Mouse (Mus musculus) midbrain, embryonic 14.5 days (tissue): Measurements from ENCODE around the gene Nck1. TPM values are rescaled to one million over a fixed set of nuclear protein-coding genes. Genes with fewer than 3 reads are reported as not detected.

Experiments used
- ATAC-seq: fragments of 200-750 bp; cut with Nextera tagmentation; 2 replicates; pipeline ENCODE4 v1.8.0; 2017; ENCODE audit warnings: moderate number of reproducible peaks, moderate library complexity; ENCODE audit not compliant: low FRiP score, low TSS enrichment
- DNase-seq: peaks from one replicate; pipeline ENCODE4 v3.0.0-alpha.2; 2015
- H3K27ac ChIP-seq: fragments of 300-500 bp; sonication (generic); replicated peaks from 2 replicates; pipeline ENCODE4 v1.5.1; 2014; ENCODE audit warnings: mild to moderate bottlenecking, low read depth, low read length, moderate library complexity
- H3K27me3 ChIP-seq: fragments of 300-500 bp; sonication (generic); 2 replicates; pipeline ENCODE4 v1.6.1; 2014; ENCODE audit warnings: low read length, control low read depth, mixed read lengths; ENCODE audit not compliant: control insufficient read depth, insufficient read depth
- H3K36me3 ChIP-seq: fragments of 300-500 bp; sonication (generic); 2 replicates; pipeline ENCODE4 v1.6.1; 2014; ENCODE audit warnings: low read length, control low read depth; ENCODE audit not compliant: control insufficient read depth, insufficient read depth
- H3K4me1 ChIP-seq: fragments of 300-500 bp; sonication (generic); 2 replicates; pipeline ENCODE4 v1.6.1; 2014; ENCODE audit warnings: mild to moderate bottlenecking, antibody characterized with exemption, low read length, control low read depth; ENCODE audit not compliant: control insufficient read depth, insufficient read depth
- H3K4me2 ChIP-seq: fragments of 300-500 bp; sonication (generic); 2 replicates; pipeline ENCODE4 v1.6.1; 2014; ENCODE audit warnings: mild to moderate bottlenecking, low read length, moderate library complexity
- H3K4me3 ChIP-seq: fragments of 300-500 bp; sonication (generic); replicated peaks from 2 replicates; pipeline ENCODE4 v1.5.1; 2014; ENCODE audit warnings: low read depth, low read length
- H3K9ac ChIP-seq: fragments of 300-500 bp; sonication (generic); replicated peaks from 2 replicates; pipeline ENCODE4 v1.6.1; 2014; ENCODE audit warnings: mild to moderate bottlenecking, low read length, moderate library complexity
- H3K9me3 ChIP-seq: fragments of 300-500 bp; sonication (generic); 2 replicates; pipeline ENCODE4 v1.6.1; 2016; ENCODE audit warnings: low read length, control low read depth, mixed read lengths; ENCODE audit not compliant: control insufficient read depth
- WGBS: fragments of 180-500 bp; shearing (Covaris S2); extraction: QIAGEN DNeasy Blood & Tissue Kit; methylation state at CpG from one replicate; pipeline ENCODE4 v1.1.7; 2014; 5-methylcytosine and 5-hydroxymethylcytosine counted together
- polyA plus RNA-seq: library from polyadenylated mRNA; unstranded; fragments of >200 nt; fragmentation: Nextera tagmentation; extraction: Ambion mirVana; gene quantifications from 2 replicates; pipeline ENCODE4 v1.2.1, GENCODE M21; 2014

Nck1 gene
- polyA plus RNA-seq, 1 experiment from 2014 or later: 69.3 TPM

DNA sequence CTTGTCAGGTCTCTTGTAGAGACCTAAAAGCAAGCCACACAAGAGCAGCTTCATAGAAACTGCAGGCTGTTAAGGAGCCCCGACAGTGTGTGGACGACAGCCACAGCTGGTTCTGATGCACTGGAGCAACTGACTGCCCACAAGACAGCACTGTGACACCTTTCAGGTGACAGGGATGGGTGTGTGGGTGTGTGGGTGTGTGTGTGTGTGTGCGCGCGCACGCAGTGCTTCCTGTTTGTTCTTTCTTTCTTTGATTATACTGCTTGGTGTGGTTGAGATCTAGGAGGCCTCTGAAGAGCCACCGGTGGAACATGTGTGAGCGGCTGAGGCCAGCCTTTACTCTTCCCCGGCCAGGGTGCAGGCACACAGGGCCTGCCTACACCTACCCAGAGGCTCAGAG, 85.7 kb downstream of the Nck1 start:
- Histone ChIP-seq H3K4me3 (no peak overlapping the region), H3K4me1 (no peaks in the 10 kb centered on the region), H3K9ac (no peak overlapping the region), H3K9me3 (no peaks in the 10 kb centered on the region), H3K27me3 (no peaks in the 10 kb centered on the region), H3K27ac (no peak overlapping the region), H3K36me3 (no peaks in the 10 kb centered on the region), H3K4me2 (no peak overlapping the region)
- 98% methylated on average over 9 of the region's 9 CpGs for whole genome bisulfite sequencing
- ATAC-seq: no peak
- no peak for DNase-seq

GRCm38 (mm10) chr9:100457971-100458681, 87.8 kb downstream of the Nck1 start:
- ATAC-seq (no peak), DNase-seq (no peak)
- Histone ChIP-seq H3K27me3 (no peaks in the 10 kb centered on the region), H3K4me3 (no peak overlapping the region), H3K4me2 (no peak overlapping the region), H3K27ac (no peak overlapping the region), H3K36me3 (no peaks in the 10 kb centered on the region), H3K9ac (no peak overlapping the region), H3K4me1 (peaks cover 3% of the 10 kb centered on the region; the same call in 1 of the 2 replicates), H3K9me3 (no peaks in the 10 kb centered on the region)
- WGBS: 90% methylated on average over 17 of the region's 17 CpGs

DNA sequence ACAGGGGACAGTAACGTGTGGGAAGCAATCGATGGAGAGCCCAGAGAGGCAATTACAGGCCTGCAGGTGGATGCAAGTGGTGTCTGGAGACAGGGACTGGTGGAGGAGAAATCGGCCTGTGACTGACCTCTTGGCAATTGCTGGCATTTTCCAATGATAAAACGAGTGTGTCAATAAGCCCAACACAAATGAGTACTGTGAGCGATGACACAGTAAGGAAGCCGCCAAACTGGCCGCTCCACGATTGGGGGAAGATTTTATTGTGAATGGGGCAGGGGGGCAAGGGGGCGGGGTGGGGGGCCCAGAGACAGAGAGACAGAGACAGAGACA, 91.3 kb downstream of the Nck1 start:
- peaks cover 3% of the 10 kb centered on the region; the same call in 1 of the 2 replicates for H3K4me1 ChIP-seq
- peak overlapping the region; percentile 24 for H3K4me3 ChIP-seq
- peak overlapping the region; percentile 57 for H3K4me2 ChIP-seq
- H3K36me3 ChIP-seq: no peaks in the 10 kb centered on the region
- no peaks in the 10 kb centered on the region for H3K27me3 ChIP-seq
- H3K9ac ChIP-seq: peak overlapping the region; percentile 29; the same call in 1 of the 2 replicates
- H3K9me3 ChIP-seq: no peaks in the 10 kb centered on the region
- DNase-seq (no peak), ATAC-seq (no peak)
- 18% methylated on average over 9 of the region's 9 CpGs for WGBS
- no peak overlapping the region for H3K27ac ChIP-seq

GRCm38 (mm10) chr9:100453944-100454663, 91.8 kb downstream of the Nck1 start:
- peak; percentile 95 for DNase-seq
- Histone ChIP-seq H3K27me3 (no peaks in the 10 kb centered on the region), H3K4me1 (peaks cover 3% of the 10 kb centered on the region; the same call in 1 of the 2 replicates), H3K4me2 (peak overlapping the region; percentile 57), H3K36me3 (no peaks in the 10 kb centered on the region), H3K9me3 (no peaks in the 10 kb centered on the region), H3K9ac (peak overlapping the region; percentile 29; the same call in 1 of the 2 replicates), H3K27ac (no peak overlapping the region), H3K4me3 (peak overlapping the region; percentile 24)
- ATAC-seq: no peak; the same call in 1 of the 2 replicates
- WGBS: 8% methylated on average over 24 of the region's 25 CpGs

DNA sequence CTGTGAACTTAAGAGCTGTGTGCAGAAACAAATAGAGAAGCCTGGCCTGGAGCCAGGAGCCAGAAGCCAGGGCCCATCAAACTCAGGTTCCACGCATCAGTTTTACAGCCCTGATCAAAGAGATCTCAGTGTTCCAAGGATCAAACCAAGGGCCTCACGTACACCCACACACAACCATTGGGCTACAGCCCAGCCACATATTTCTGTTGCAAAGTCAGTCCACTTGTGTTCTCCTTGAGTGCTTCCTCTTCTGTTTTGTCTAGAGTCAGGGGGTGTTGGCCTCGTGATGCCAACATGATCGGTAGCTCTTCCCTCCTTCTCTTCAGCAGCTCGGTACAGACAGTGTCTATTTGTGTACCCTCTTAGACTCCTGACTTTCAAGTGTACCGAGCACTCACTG, 93.5 kb downstream of the Nck1 start:
- H3K4me2 ChIP-seq: no peak overlapping the region
- no peaks in the 10 kb centered on the region for H3K9me3 ChIP-seq
- peaks cover 3% of the 10 kb centered on the region; the same call in 1 of the 2 replicates for H3K4me1 ChIP-seq
- ATAC-seq (no peak), DNase-seq (no peak)
- 71% methylated on average over 6 of the region's 6 CpGs for WGBS
- H3K4me3 ChIP-seq: no peak overlapping the region
- no peak overlapping the region for H3K27ac ChIP-seq
- no peak overlapping the region for H3K9ac ChIP-seq
- H3K27me3 ChIP-seq: no peaks in the 10 kb centered on the region
- H3K36me3 ChIP-seq: no peaks in the 10 kb centered on the region

DNA sequence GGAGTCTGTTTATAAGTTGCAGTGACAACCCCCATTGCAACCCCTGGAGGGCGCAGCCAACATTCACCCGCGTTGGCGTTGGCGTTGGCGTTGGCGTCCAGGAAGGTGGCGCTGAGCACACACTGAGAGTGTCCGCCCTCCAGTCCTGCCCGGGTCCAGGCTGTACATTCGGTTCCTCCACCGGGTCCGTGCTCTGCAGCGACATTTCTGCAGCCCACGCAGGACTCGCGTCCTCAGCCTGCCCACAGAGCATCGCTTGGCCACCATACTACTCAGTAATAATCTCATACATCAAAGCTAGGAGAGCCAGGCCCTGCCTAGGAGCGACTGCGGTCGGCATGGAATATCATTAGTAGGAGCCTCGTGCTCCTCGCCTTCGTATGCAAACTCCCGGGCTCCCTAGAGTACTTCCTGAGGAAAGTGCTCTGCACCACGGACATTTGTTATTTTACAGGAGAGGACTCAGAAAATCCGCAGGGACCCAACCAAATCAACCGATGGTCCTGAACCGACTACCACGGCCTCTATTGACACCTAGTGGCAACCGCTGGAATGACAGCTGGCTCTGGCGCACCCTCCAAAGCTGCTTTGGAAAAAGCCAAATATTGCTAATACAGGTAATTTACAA, 99.8 kb downstream of the Nck1 start:
- Histone ChIP-seq H3K27me3 (no peaks in the 10 kb centered on the region), H3K4me3 (peak overlapping the region; percentile 44), H3K9me3 (no peaks in the 10 kb centered on the region), H3K27ac (peak overlapping the region; percentile 64), H3K9ac (peak overlapping the region; percentile 54), H3K4me1 (no peaks in the 10 kb centered on the region), H3K36me3 (no peaks in the 10 kb centered on the region), H3K4me2 (peak overlapping the region; percentile 78)
- DNase-seq (peak; percentile 92), ATAC-seq (peak; percentile 81)
- WGBS: under 1% methylated on average over 32 of the region's 32 CpGs

Other genes starting within 250 kb of the Nck1 start
- gene Il20rb, start 59.3 kb downstream of the Nck1 start, polyA plus RNA-seq: 0.63 and 0.99 TPM in 2 replicates
- gene Slc35g2, start 25.0 kb upstream of the Nck1 start, polyA plus RNA-seq: 16.9 and 18.5 TPM in 2 replicates
- 41.3 and 45.2 TPM in 2 replicates for gene Stag1, start 51.7 kb upstream of the Nck1 start, polyA plus RNA-seq